Mouse (Mus musculus): ENCODE data around the gene Tdo2. TPM values are rescaled to one million over a fixed set of nuclear protein-coding genes. Genes with fewer than 3 reads are reported as not detected.

The Tdo2 gene
- total RNA-seq, 4 experiments from 2014 or later, result 8.7 to 12.8 (median 9.5) TPM

DNA sequence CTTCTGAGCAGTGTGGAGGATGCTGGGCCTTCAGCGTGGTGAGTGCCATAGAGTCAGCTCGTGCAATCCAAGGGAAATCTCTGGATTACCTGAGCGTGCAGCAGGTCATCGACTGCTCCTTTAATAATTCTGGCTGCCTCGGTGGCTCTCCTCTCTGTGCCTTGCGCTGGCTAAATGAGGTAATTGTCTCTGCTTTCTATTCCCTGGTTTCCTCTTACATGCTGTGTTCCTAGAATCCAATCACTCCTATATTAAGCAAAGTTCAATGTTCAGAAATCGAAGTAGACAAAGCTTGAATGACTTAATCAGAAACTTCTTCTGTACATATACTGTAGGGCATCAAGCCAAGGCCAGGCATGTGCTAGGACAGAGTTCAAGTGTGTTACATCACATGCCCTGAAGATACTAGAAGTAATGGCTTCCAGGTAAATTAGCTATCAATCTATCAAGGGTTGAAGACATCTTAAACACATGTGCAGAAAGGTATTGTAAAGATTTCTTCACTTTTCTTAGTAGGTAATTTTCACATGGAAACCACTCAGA, 31.1 kb downstream of the Tdo2 start:
- no peak for DNase-seq (ENCODE audit: low spot score in 2 of 2)

- peak in 1 of 2 experiments; percentile 40 for DNase-seq (ENCODE audit: low spot score in 2 of 2)
These were observed 32.9 kb downstream of the Tdo2 start for GRCm38 (mm10) chr3:81943097-81943496.

- DNase-seq (ENCODE audit: low spot score in 2 of 2), result no peak
These were observed 33.7 kb downstream of the Tdo2 start for GRCm38 (mm10) chr3:81942341-81942740.

- DNase-seq (ENCODE audit: low spot score in 2 of 2), result no peak
These were observed 37.1 kb downstream of the Tdo2 start for GRCm38 (mm10) chr3:81938924-81939323.

DNA sequence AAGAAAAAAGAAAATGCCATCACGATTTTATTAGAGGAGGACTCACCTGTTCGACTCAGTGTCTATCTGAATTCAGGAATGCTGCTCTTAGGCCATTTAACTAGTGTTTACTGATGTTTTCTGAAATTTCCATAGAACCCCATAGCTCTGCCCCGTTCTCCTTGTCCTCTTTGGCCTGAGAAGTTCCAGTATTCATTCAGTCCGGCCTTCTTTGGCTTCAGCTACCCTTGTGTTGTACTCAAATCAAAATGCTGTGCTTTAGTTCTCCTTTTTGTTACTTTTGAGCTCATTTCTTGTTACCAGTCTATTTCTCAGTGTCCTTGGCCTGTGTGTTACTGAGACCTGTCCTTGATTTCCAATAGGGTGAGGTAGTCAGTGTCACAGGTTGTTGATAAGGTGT, 42.7 kb downstream of the Tdo2 start:
- no peak for DNase-seq (ENCODE audit: low spot score in 2 of 2)

GRCm38 (mm10) chr3:81932141-81933101, 43.6 kb downstream of the Tdo2 start, which contains the start of gene Ctso:
Gene Ctso, plus strand, starts transcription at chr3:81932601.
- peak; percentile 77 to 88 for DNase-seq (ENCODE audit: low spot score in 2 of 2)

GRCm38 (mm10) chr3:81931695-81932094, 44.3 kb downstream of the Tdo2 start:
- DNase-seq (ENCODE audit: low spot score in 2 of 2), result no peak

- no peak for DNase-seq (ENCODE audit: low spot score in 2 of 2)
These were observed 46.9 kb downstream of the Tdo2 start for GRCm38 (mm10) chr3:81929073-81929472.

DNA sequence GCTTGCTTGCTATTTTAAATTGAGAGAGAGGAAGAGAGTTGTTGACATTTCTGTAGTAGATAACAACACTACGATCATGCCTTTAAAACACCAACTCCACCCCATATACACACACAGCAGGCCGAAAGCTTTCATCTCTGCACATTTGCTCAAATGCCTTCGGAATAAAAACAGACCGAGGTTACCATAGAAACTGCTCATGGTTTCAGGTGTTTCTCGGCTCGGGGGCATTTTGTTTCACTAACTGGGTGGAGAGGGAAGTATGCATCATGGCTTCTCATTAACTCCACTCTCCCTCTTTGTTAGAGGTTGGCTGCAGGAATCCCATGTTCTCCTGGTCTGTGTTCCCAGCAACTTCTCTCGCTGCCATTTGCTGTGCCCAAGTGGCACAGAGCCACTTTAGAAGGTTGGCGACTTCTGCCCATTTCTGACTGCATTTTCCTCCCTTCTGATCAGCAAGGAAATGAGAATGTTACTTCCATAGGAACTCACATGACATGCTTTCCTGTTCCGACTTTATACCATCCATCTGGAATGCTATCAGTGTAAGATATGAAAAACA, 49.2 kb downstream of the Tdo2 start:
- DNase-seq (ENCODE audit: low spot score in 2 of 2), result no peak

GRCm38 (mm10) chr3:81925856-81926255, 50.1 kb downstream of the Tdo2 start:
- no peak for DNase-seq (ENCODE audit: low spot score in 2 of 2)

- DNase-seq (ENCODE audit: low spot score in 2 of 2), result peak in 1 of 2 experiments; percentile 64
These were observed 51.1 kb downstream of the Tdo2 start for GRCm38 (mm10) chr3:81924931-81925330.

DNA sequence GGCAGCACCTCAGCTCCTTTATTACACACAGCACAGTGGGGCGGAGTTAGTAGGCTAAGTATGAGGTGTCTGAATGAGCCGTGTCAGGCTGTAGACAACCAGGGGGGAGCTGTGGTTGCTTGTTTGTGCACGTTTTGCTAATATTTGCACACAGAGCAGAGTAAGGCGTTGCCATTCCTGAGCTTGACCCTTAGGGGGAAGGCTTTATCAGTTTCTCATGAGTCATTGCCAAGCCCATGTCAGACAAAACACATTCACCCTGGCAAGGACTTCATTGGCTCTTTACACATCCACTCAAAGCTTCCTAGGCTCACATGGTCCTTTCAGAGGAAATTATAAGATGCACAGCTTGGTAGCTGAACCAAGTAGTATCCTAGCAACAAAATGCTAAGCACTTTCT, 53.1 kb downstream of the Tdo2 start:
- no peak for DNase-seq (ENCODE audit: low spot score in 2 of 2)

GRCm38 (mm10) chr3:81919681-81920080, 56.3 kb downstream of the Tdo2 start:
- no peak for DNase-seq (ENCODE audit: low spot score in 2 of 2)

GRCm38 (mm10) chr3:81918215-81918614, 57.8 kb downstream of the Tdo2 start:
- DNase-seq (ENCODE audit: low spot score in 2 of 2), result no peak

GRCm38 (mm10) chr3:81917354-81917935, 58.6 kb downstream of the Tdo2 start:
- no peak for DNase-seq (ENCODE audit: low spot score in 2 of 2)

DNA sequence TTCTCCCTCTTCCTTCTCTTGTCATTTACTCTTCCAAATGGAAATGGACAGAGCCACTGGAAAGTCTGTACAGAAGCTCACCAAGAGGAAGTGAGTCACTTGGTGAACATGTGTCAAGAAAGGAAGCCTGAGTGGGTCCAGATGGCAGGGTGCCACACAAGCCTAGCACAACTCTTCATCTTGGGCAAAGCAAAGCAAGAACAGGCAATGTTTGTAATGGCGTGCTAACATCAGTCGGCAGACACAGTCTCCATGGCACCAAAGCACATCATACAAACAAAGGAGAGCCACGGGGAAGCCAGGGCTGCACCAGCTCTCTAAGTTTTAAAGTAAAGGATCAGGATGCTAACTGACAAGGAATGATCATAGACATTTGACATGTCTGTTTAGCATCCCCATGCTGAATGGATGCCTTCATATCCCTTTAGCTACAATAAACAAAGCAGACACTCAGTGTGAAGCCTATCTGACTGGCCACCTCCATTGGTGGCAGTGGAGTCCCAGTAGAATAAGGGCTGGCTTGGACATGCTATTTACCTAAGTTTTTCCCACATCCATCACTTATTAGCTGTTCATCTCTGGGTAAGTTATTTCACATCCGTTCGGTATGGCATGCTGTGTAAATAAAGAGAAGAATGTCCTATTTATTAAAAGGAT, 59.8 kb downstream of the Tdo2 start:
- no peak for DNase-seq (ENCODE audit: low spot score in 2 of 2)

DNA sequence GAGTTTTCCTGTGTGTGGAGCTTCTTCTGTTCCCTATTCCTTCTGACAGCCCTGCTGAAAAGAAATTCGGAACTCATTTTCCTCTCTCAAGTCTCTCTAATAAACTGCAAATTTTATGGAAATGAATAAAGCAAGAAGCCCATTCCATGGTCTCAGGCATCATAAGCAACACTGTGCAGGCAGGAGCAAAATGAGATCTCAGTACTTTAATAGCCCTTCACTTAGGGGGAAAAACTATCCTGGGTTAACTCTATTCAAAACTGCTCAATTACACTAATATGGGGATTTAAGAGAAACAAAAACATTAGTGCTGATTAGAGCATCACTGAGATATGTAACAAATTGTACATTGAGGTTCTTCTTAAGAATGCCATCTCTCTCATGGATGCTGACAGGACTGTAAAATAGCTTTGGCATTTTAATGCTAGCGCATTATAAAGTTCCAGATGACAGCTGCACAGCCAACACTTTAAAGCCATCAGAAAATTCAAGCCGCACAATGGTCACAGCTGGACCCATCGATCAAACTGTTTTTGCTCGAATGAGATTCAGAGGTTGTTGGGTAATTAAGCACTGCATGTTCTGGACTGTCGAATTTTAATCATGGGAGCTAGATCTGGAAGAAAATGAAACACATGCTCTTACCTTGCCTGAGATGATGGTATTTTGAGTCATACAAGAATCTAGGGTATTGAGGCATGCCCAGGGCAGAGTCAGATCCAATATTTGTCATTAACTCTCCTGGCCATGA, 65.5 kb downstream of the Tdo2 start:
- no peak for DNase-seq (ENCODE audit: low spot score in 2 of 2)

Data from layer of hippocampus, adult 8-10 months (tissue).